Mouse (Mus musculus): ENCODE measurements around the gene Ppm1e. TPM values are rescaled to one million over a fixed set of nuclear protein-coding genes. Genes with fewer than 3 reads are reported as not detected.

Ppm1e gene
- 1.3 and 1.4 TPM in 2 replicates for polyA plus RNA-seq (2012; rRNA removed)

GRCm38 (mm10) chr11:87358331-87359261 lies at the start of gene Ppm1e:
Gene Ppm1e, minus strand, starts transcription at chr11:87359023.

GRCm38 (mm10) chr11:87404876-87405275 lies 46.1 kb upstream of the Ppm1e start, which contains the start of the genes Rad51c and Tex14:
Gene Rad51c, minus strand, starts transcription at chr11:87404954.
Gene Tex14, plus strand, starts transcription at chr11:87405065.

Other genes starting within 250 kb of the Ppm1e start
- gene Ska2, start 249.8 kb downstream of the Ppm1e start, polyA plus RNA-seq (2012; rRNA removed) = 10.2 and 10.5 TPM in 2 replicates
- 4.7 and 5.0 TPM in 2 replicates for gene Trim37, start 231.9 kb downstream of the Ppm1e start, polyA plus RNA-seq (2012; rRNA removed)
- 2.1 and 2.4 TPM in 2 replicates for gene Rad51c, start 45.9 kb upstream of the Ppm1e start, polyA plus RNA-seq (2012; rRNA removed)
- gene Tex14, start 46.0 kb upstream of the Ppm1e start, polyA plus RNA-seq (2012; rRNA removed) = 0.08 and 0.12 TPM in 2 replicates
- not detected in 2 replicates for gene Gm11492, start 207.6 kb upstream of the Ppm1e start, polyA plus RNA-seq (2012; rRNA removed)
- gene Sept4, start 209.9 kb upstream of the Ppm1e start, polyA plus RNA-seq (2012; rRNA removed) = 12.1 and 13.3 TPM in 2 replicates
- gene Mtmr4, start 233.1 kb upstream of the Ppm1e start, polyA plus RNA-seq (2012; rRNA removed) = 6.6 and 7.2 TPM in 2 replicates